Mouse (Mus musculus): ENCODE data around the gene Gm5108. TPM values are rescaled to one million over a fixed set of nuclear protein-coding genes. Genes with fewer than 3 reads are reported as not detected.

Gm5108 gene
- not detected for total RNA-seq (2023)

DNA sequence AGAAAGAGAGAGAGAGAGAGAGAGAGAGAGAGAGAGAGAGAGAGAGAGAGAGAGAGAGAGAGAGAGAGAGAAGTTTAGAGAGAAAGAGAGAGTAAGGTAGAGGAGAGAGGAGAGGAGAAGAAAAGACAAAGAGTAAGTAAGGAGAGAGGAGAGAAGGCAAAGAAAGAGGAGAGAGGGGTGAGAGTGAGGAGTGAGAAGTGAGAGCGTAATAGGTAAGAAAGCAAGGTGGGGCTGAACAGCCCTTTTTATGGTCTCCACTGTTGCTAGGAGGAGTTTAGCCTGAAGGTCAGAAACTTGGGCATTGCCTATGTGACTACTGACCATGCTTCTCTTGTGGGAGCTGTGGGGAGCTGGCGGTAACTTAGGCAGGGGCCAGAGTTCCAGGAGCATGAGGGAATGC is at the start of gene Gm5108:
Gm5108 (plus strand) TSS at position 301 of the 400 bp plus-strand sequence.

DNA sequence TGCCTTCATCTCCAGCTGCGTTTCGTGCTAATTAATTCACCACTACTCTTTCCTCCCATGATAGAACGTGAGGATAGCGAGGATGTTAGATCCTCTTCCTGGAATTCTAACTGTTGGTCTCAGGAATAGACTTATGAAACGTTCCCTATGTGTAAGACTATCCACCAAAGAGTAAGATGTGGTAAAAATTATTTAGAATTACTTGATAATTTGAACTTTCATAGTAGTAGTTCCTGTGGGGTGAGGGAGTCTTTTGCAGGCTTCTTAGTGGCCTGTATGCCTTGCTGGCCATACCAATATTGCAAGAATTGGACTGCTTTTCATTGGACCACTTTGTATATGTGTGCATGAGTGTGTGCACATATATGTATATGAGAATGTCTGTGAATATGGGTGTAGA is 4.9 kb downstream of the Gm5108 start, which contains the start of gene Gm21905:
Gm21905 (minus strand) TSS at position 101 of the 400 bp plus-strand sequence.

Other genes with a start within 250 kb of the Gm5108 start
- gene Atp8a1, start 94.2 kb upstream of the Gm5108 start, total RNA-seq (2023), result 100 to 1,000 TPM in 1 of 2 experiments, 10 to 100 TPM in 1; 87.9 to 106 TPM
- gene Gm21905, start 4.8 kb downstream of the Gm5108 start, total RNA-seq (2023), result not detected
- not detected for gene Grxcr1, start 90.2 kb downstream of the Gm5108 start, total RNA-seq (2023)

All from neutrophil, adult 59 days (primary cell).